Mouse (Mus musculus) limb, embryonic 14.5 days (tissue): ENCODE results near the gene Olfr97. TPM values are rescaled to one million over a fixed set of nuclear protein-coding genes. Genes with fewer than 3 reads are reported as not detected.
A peak's percentile ranks its signal among the peaks of the same experiment; 100 is the strongest.

Experiments used
- ATAC-seq: fragments of 200-750 bp; cut with Nextera tagmentation; 2 replicates; pipeline ENCODE4 v1.8.0; 2017; ENCODE audit warnings: low read depth, moderate number of reproducible peaks, moderate TSS enrichment; ENCODE audit not compliant: low FRiP score
- DNase-seq: peaks from one replicate; pipeline ENCODE4 v3.0.0-alpha.2; 2015; ENCODE audit warnings: low spot score
- H3K27ac ChIP-seq: fragments of 300-500 bp; sonication (generic); replicated peaks from 2 replicates; pipeline ENCODE4 v1.5.1; 2014; ENCODE audit warnings: low read depth, mild to moderate bottlenecking, low read length, moderate library complexity, mixed read lengths
- H3K27me3 ChIP-seq: fragments of 300-500 bp; sonication (generic); 2 replicates; pipeline ENCODE4 v1.6.1; 2014; ENCODE audit warnings: low read length, mixed read lengths; ENCODE audit not compliant: control insufficient read depth, insufficient read depth
- H3K36me3 ChIP-seq: fragments of 300-500 bp; sonication (generic); 2 replicates; pipeline ENCODE4 v1.6.1; 2014; ENCODE audit warnings: mild to moderate bottlenecking, low read length, moderate library complexity, mixed read lengths; ENCODE audit not compliant: control insufficient read depth, insufficient read depth
- H3K4me1 ChIP-seq: fragments of 300-500 bp; sonication (generic); 2 replicates; pipeline ENCODE4 v1.6.1; 2014; ENCODE audit warnings: antibody characterized with exemption, low read length, mixed read lengths; ENCODE audit not compliant: control insufficient read depth, insufficient read depth
- H3K4me2 ChIP-seq: fragments of 300-500 bp; sonication (generic); replicated peaks from 2 replicates; pipeline ENCODE4 v1.6.1; 2014; ENCODE audit warnings: low read depth, mild to moderate bottlenecking, low read length, moderate library complexity; ENCODE audit not compliant: severe bottlenecking
- H3K4me3 ChIP-seq: fragments of 300-500 bp; sonication (generic); replicated peaks from 2 replicates; pipeline ENCODE4 v1.5.1; 2014; ENCODE audit warnings: low read length
- H3K9ac ChIP-seq: fragments of 300-500 bp; sonication (generic); 2 replicates; pipeline ENCODE4 v1.6.1; 2014; ENCODE audit warnings: mild to moderate bottlenecking, low read depth, low read length, moderate library complexity; ENCODE audit not compliant: severe bottlenecking
- H3K9me3 ChIP-seq: fragments of 300-500 bp; sonication (generic); 2 replicates; pipeline ENCODE4 v1.6.1; 2016; ENCODE audit warnings: low read length; ENCODE audit not compliant: control insufficient read depth
- POLR2A ChIP-seq: fragments of 200-500 bp; IDR thresholded peaks from 2 replicates; pipeline ENCODE4 v1.8.0; 2012; ENCODE audit warnings: inconsistent platforms, mild to moderate bottlenecking, moderate library complexity, borderline replicate concordance; ENCODE audit not compliant: insufficient read depth, insufficient read length; ENCODE audit errors: extremely low read depth
- WGBS: fragments of 180-500 bp; shearing (Covaris S2); extraction: QIAGEN DNeasy Blood & Tissue Kit; methylation state at CpG from one replicate; pipeline ENCODE4 v1.1.7; 2014; 5-methylcytosine and 5-hydroxymethylcytosine counted together
- polyA plus RNA-seq, 2 experiments: library from polyadenylated mRNA; depleted of rRNA in 1 of 2; stranded (reverse) in 1 of 2; unstranded in 1 of 2; fragments of >200 nt; fragmentation: Nextera tagmentation in 1 of 2; extraction: Ambion mirVana in 1 of 2; gene quantifications; 2 replicates each; pipeline versions ENCODE4 v1.2.1 to v1.2.3; 2012 to 2014

Olfr97 gene
- polyA plus RNA-seq, 2 experiments = not detected

DNA sequence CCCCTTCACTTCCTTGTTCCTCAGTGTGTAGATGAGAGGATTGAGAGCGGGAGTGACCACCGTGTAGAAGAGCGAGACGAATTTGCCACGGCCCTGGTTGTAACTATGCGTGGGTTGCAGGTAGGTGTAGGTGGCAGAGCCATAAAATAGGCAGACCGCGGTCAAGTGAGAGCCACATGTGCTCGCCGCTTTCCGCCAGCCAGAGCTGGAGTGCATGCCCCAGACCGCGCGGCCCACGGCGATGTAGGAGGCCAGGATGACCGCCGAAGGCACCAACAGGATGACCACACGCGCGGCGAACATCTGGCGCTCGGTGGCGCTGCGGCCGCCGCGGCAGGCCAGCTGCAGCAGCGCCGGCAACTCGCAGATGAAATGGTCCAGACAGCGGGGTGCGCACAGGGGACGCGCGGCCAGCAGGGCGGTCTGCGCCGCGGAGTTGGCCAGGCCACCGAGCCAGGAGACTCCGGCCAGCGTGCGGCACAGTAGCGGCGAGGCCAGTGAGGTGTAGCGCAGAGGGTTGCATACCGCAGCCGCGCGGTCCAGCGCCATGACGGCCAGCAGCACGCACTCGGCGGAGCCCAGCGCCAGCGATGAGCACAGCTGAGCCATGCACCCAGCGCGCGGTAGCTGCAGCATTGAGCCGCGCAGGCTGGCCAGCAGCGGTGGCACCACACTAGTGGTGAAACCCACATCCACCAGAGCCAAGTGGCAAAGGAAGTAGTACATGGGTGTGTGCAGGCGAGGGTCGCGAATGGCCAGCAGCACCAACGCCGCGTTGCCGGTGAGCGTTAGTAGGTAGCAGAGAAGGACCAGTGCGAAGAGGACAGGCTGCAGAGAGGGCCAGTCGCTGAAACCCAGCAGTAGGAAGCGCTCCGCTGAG, 40.0 kb downstream of the Olfr97 start:
- Histone ChIP-seq H3K36me3 (no peaks in the 10 kb centered on the region), H3K27me3 (peaks cover 28% of the 10 kb centered on the region), H3K4me1 (no peaks in the 10 kb centered on the region), H3K4me2 (peak overlapping the region; percentile 98), H3K27ac (no peak overlapping the region), H3K9ac (peak overlapping the region; percentile 50), H3K4me3 (peak overlapping the region; percentile 52), H3K9me3 (no peaks in the 10 kb centered on the region)
- peak; percentile 16 for DNase-seq
- peak; percentile 70 for ATAC-seq
- TF ChIP-seq POLR2A = no peak
- WGBS = 1% methylated on average over 75 of the region's 77 CpGs

DNA sequence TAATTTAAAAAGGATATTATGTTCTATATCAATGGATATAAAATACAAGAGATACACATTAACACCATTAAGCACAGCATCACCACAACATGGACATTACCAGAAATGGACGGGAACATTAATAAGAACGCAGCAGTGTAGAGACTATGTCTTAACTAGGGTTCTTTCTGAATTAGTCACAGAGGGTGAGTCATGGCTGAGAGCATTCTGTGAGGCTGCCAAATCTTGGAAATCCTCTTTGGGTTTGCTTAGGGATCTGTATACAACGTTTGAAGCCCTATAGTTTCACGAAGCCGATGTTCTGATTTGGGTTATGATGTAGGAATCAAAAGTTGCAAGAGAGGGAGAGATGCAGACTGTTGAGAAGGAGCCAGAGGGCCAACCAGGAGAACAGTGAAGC, 42.3 kb downstream of the Olfr97 start:
- H3K9ac ChIP-seq = no peak overlapping the region
- ATAC-seq = no peak
- H3K4me3 ChIP-seq = no peak overlapping the region
- H3K36me3 ChIP-seq = no peaks in the 10 kb centered on the region
- TF ChIP-seq POLR2A = no peak
- H3K4me1 ChIP-seq = no peaks in the 10 kb centered on the region
- WGBS = 84% methylated on average over 5 of the region's 5 CpGs
- H3K27me3 ChIP-seq = peaks cover 28% of the 10 kb centered on the region
- no peak overlapping the region for H3K27ac ChIP-seq
- no peak for DNase-seq
- H3K4me2 ChIP-seq = no peak overlapping the region
- H3K9me3 ChIP-seq = no peaks in the 10 kb centered on the region

DNA sequence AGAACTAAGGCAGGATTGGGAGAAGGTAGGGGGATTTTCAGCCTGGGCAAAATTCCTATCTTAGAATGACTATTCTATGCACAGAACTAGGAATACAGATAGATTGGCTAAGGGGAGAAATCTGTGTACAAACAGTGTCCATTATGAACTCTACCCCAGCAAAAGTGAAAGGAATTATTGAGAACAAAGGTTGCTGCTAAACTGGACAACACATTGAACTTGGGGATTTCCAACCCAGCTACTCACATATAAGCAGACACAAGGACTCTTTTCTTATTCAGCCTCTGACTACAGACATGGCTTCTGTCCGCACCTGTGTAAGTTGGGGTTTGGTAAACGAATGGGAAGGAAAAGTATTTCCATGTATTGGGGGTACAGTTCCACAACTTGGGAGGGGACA, 43.5 kb downstream of the Olfr97 start, which contains the start of gene Ubd:
TSS of gene Ubd (plus strand) at position 237 of the 400 bp plus-strand sequence.
- Histone ChIP-seq H3K27ac (no peak within 1 kb of the TSS), H3K4me3 (no peak within 1 kb of the TSS), H3K27me3 (peaks cover 28% of the 10 kb centered on the region), H3K36me3 (no peaks in the 10 kb centered on the region), H3K4me2 (no peak within 1 kb of the TSS), H3K9me3 (no peaks in the 10 kb centered on the region), H3K4me1 (no peaks in the 10 kb centered on the region), H3K9ac (no peak within 1 kb of the TSS)
- no peak for ATAC-seq
- TF ChIP-seq POLR2A = no peak
- 89% methylated on average over 2 of the region's 2 CpGs for WGBS
- no peak for DNase-seq

DNA sequence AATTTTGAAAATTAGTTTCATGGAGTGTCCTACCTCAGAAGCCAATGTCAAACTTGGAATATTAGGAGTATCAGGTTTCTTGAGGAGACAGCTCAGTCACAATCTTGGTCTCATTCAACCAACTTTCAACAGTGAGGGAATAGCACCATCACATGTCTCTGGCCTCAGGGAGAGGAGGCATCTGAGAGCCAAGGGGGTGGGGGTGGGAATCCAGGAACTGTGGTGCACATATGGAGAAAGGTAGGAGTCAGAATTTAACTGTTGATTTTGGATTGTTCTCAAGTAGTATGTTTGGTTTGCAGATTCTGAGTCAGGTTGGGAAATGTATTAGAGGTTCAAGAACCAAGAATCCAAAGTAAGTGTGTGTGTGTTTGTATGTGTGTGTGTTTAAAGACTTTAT, 44.1 kb downstream of the Olfr97 start:
- no peak for TF ChIP-seq POLR2A

DNA sequence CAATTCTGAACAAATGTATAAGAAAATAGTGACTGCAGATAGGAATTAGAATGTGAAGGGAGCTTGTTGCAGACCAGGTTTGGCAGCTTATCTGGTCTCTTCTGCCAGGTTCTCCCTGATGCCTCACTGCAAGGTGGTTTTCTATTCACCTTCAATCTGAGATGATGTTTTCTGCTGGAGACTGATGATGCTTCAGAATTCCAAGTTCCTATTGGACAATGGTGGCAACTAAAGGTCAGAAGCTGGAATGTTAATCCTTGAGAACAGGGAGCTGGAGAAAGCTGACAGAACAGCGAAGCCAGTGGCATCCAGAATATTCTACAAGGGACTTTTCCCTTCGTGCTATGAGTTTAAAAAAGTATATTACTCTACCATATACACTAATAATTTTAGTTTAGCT, 46.4 kb downstream of the Olfr97 start:
- H3K4me2 ChIP-seq = no peak overlapping the region
- H3K9me3 ChIP-seq = no peaks in the 10 kb centered on the region
- H3K36me3 ChIP-seq = no peaks in the 10 kb centered on the region
- H3K4me3 ChIP-seq = no peak overlapping the region
- peaks cover under 1% of the 10 kb centered on the region; the same call in 1 of the 2 replicates for H3K27me3 ChIP-seq
- TF ChIP-seq POLR2A = no peak
- H3K4me1 ChIP-seq = no peaks in the 10 kb centered on the region
- DNase-seq = no peak
- WGBS = 44% methylated on average over 2 of the region's 2 CpGs
- H3K9ac ChIP-seq = no peak overlapping the region
- H3K27ac ChIP-seq = no peak overlapping the region
- ATAC-seq = no peak

More for the DNA sequence above, 44.1 kb downstream of the Olfr97 start:
- Histone ChIP-seq H3K27ac (no peak overlapping the region), H3K4me2 (no peak overlapping the region), H3K36me3 (no peaks in the 10 kb centered on the region), H3K4me3 (no peak overlapping the region), H3K9me3 (no peaks in the 10 kb centered on the region), H3K9ac (no peak overlapping the region), H3K4me1 (no peaks in the 10 kb centered on the region), H3K27me3 (peaks cover 24% of the 10 kb centered on the region)
- ATAC-seq (no peak), DNase-seq (no peak)
